Mouse (Mus musculus): ENCODE measurements around the gene Senp7. TPM values are rescaled to one million over a fixed set of nuclear protein-coding genes. Genes with fewer than 3 reads are reported as not detected.
"Not testable (repeated sequence)": the region's sequence is repeated elsewhere in the genome, so short reads cannot be mapped to it uniquely, and the experiment has no call there.

The Senp7 gene
- total RNA-seq (2015) (21.0 and 32.8 TPM in 2 replicates), total RNA-seq (2017) (15.0 and 25.4 TPM in 2 replicates)

- not testable (repeated sequence) for ATAC-seq (replicated peaks; ENCODE audit: poor library complexity)
Measured at GRCm38 (mm10) chr16:56048038-56048437, at the start of gene Senp7. Gene Senp7, plus strand, starts transcription at chr16:56048338.

GRCm38 (mm10) chr16:56006798-56007197, 41.3 kb upstream of the Senp7 start:
- ATAC-seq (replicated peaks; ENCODE audit: poor library complexity): no peak

- ATAC-seq (replicated peaks; ENCODE audit: poor library complexity): no peak
Measured at GRCm38 (mm10) chr16:56008862-56009261, 39.3 kb upstream of the Senp7 start.

- ATAC-seq (replicated peaks; ENCODE audit: poor library complexity): peak; percentile 56
Measured at GRCm38 (mm10) chr16:56012789-56013743, 35.1 kb upstream of the Senp7 start.

- ATAC-seq (replicated peaks; ENCODE audit: poor library complexity): no peak
Measured at GRCm38 (mm10) chr16:56014076-56014475, 34.1 kb upstream of the Senp7 start.

- no peak for ATAC-seq (replicated peaks; ENCODE audit: poor library complexity)
Measured at GRCm38 (mm10) chr16:56019660-56020059, 28.5 kb upstream of the Senp7 start.

GRCm38 (mm10) chr16:56027854-56028629, 20.1 kb upstream of the Senp7 start:
- ATAC-seq (replicated peaks; ENCODE audit: poor library complexity): no peak

- peak; percentile 23 for ATAC-seq (replicated peaks; ENCODE audit: poor library complexity)
Measured at GRCm38 (mm10) chr16:56028722-56029551, 19.2 kb upstream of the Senp7 start.

GRCm38 (mm10) chr16:56029661-56030082, 18.5 kb upstream of the Senp7 start, which contains the start of gene Pcnp:
Gene Pcnp, minus strand, starts transcription at chr16:56029739.
- ATAC-seq (replicated peaks; ENCODE audit: poor library complexity): peak; percentile 94

GRCm38 (mm10) chr16:56034566-56034965, 13.6 kb upstream of the Senp7 start:
- no peak for ATAC-seq (replicated peaks; ENCODE audit: poor library complexity)

GRCm38 (mm10) chr16:56036501-56036900, 11.6 kb upstream of the Senp7 start:
- no peak for ATAC-seq (replicated peaks; ENCODE audit: poor library complexity)

- ATAC-seq (replicated peaks; ENCODE audit: poor library complexity): peak; percentile 97
Measured at GRCm38 (mm10) chr16:56037138-56038010, 10.8 kb upstream of the Senp7 start, which contains the start of gene Trmt10c. Gene Trmt10c, minus strand, starts transcription at chr16:56037819.

- no peak for ATAC-seq (replicated peaks; ENCODE audit: poor library complexity)
Measured at GRCm38 (mm10) chr16:56038090-56038489, 10.0 kb upstream of the Senp7 start.

GRCm38 (mm10) chr16:56055911-56056310, 7.8 kb downstream of the Senp7 start:
- no peak for ATAC-seq (replicated peaks; ENCODE audit: poor library complexity)

- ATAC-seq (replicated peaks; ENCODE audit: poor library complexity): no peak
Measured at GRCm38 (mm10) chr16:56056944-56057590, 8.9 kb downstream of the Senp7 start.

GRCm38 (mm10) chr16:56058151-56058550, 10.0 kb downstream of the Senp7 start:
- no peak for ATAC-seq (replicated peaks; ENCODE audit: poor library complexity)

- peak; percentile 63 for ATAC-seq (replicated peaks; ENCODE audit: poor library complexity)
Measured at GRCm38 (mm10) chr16:56061995-56062594, 14.0 kb downstream of the Senp7 start.

- peak; percentile 64 for ATAC-seq (replicated peaks; ENCODE audit: poor library complexity)
Measured at GRCm38 (mm10) chr16:56062981-56063380, 14.8 kb downstream of the Senp7 start.

Data from megakaryocyte progenitor cell, adult 5-6 weeks (primary cell).